Mouse (Mus musculus) hindbrain, embryonic 12.5 days (tissue): ENCODE results near the gene Svs5. TPM values are rescaled to one million over a fixed set of nuclear protein-coding genes. Genes with fewer than 3 reads are reported as not detected.

Source experiments
- microRNA-seq: library from miRNA; unstranded; fragments of <30 nt; microRNA quantifications from one replicate; pipeline ENCODE4, GENCODE M21; 2017
- polyA plus RNA-seq: library from polyadenylated mRNA; unstranded; fragments of >200 nt; fragmentation: Nextera tagmentation; extraction: Ambion mirVana; gene quantifications from 2 replicates; pipeline ENCODE4 v1.2.1, GENCODE M21; 2016

Gene Svs5
- polyA plus RNA-seq, 1 experiment from 2014 or later, result not detected

Small RNA genes lying within 50 kb of the gene (microRNA-seq; reads per million reads assigned to microRNA genes)
- not detected for gene Mir7678

Other genes starting within 250 kb of the Svs5 start
- 0.27 and 0.30 TPM in 2 replicates for gene Kcns1, start 161.6 kb upstream of the Svs5 start, polyA plus RNA-seq
- not detected in 2 replicates for gene Wfdc5, start 150.0 kb upstream of the Svs5 start, polyA plus RNA-seq
- gene Wfdc12, start 142.1 kb upstream of the Svs5 start, polyA plus RNA-seq, result 0.31 TPM in 1 of 2 replicates, not detected in the other
- not detected in 2 replicates for gene Wfdc15a, start 132.6 kb upstream of the Svs5 start, polyA plus RNA-seq
- gene Wfdc15b, start 111.1 kb upstream of the Svs5 start, polyA plus RNA-seq, result not detected in 2 replicates
- gene Svs2, start 94.3 kb upstream of the Svs5 start, polyA plus RNA-seq, result not detected in 2 replicates
- gene Svs3b, start 76.1 kb upstream of the Svs5 start, polyA plus RNA-seq, result not detected in 2 replicates
- gene Svs4, start 54.3 kb upstream of the Svs5 start, polyA plus RNA-seq, result not detected in 2 replicates
- not detected in 2 replicates for gene Svs3a, start 43.5 kb upstream of the Svs5 start, polyA plus RNA-seq
- not detected in 2 replicates for gene Svs6, start 16.0 kb upstream of the Svs5 start, polyA plus RNA-seq
- 1.2 and 2.0 TPM in 2 replicates for gene Slpi, start 56.4 kb downstream of the Svs5 start, polyA plus RNA-seq
- gene Rbpjl, start 70.4 kb downstream of the Svs5 start, polyA plus RNA-seq, result 0.33 and 0.37 TPM in 2 replicates
- 31.5 and 39.5 TPM in 2 replicates for gene Matn4, start 72.4 kb downstream of the Svs5 start, polyA plus RNA-seq
- gene Sdc4, start 111.1 kb downstream of the Svs5 start, polyA plus RNA-seq, result 17.6 and 18.8 TPM in 2 replicates
- gene Sys1, start 124.2 kb downstream of the Svs5 start, polyA plus RNA-seq, result 65.1 and 71.5 TPM in 2 replicates
- 1.2 and 5.7 TPM in 2 replicates for gene Gm20458, start 128.2 kb downstream of the Svs5 start, polyA plus RNA-seq
- gene Trp53tg5, start 141.0 kb downstream of the Svs5 start, polyA plus RNA-seq, result not detected in 2 replicates
- gene Dbndd2, start 153.4 kb downstream of the Svs5 start, polyA plus RNA-seq, result 5.1 and 7.2 TPM in 2 replicates
- 48.9 and 53.3 TPM in 2 replicates for gene Pigt, start 164.8 kb downstream of the Svs5 start, polyA plus RNA-seq
- 21.0 and 48.2 TPM in 2 replicates for gene Wfdc2, start 229.7 kb downstream of the Svs5 start, polyA plus RNA-seq
- not detected in 2 replicates for gene Spint3, start 240.7 kb downstream of the Svs5 start, polyA plus RNA-seq